Mouse (Mus musculus): ENCODE measurements around the gene 1700017D01Rik. TPM values are rescaled to one million over a fixed set of nuclear protein-coding genes. Genes with fewer than 3 reads are reported as not detected.
"Not testable (repeated sequence)": the region's sequence is repeated elsewhere in the genome, so short reads cannot be mapped to it uniquely, and the experiment has no call there.

1700017D01Rik gene
- polyA plus RNA-seq, 1 experiment from 2014 or later = not detected

DNA sequence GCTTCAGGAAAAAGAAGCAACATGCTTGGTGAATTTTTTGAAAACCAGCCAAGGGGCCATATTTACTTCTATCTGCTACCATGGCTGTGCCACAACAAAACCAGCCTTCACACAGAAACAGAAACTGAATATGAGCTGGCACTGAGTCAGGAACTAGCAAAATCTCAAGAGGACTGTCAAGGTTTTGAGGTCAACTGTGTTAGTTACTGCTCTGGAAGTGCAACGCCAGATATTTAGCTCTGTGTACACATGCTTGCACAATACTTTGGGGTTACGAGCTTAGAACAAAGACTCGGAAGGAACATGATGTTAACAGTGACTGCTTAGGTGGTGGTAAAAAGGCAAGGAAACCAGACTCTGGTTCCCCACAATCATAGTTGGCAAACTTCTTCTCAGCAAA, 22.9 kb downstream of the 1700017D01Rik start:
- DNase-seq (ENCODE audit: low spot score) (no peak), ATAC-seq (replicated peaks; ENCODE audit: low FRiP score) (no peak)
- no peaks in the 10 kb centered on the region for H3K4me1 ChIP-seq (replicated peaks; ENCODE audit: control insufficient read depth, insufficient read depth, low read length)
- no peak overlapping the region for H3K27ac ChIP-seq (ENCODE audit: low read depth, low read length)
- no peaks in the 10 kb centered on the region for H3K27me3 ChIP-seq (replicated peaks; ENCODE audit: control insufficient read depth, insufficient read depth, low read length)
- H3K4me2 ChIP-seq = no peak overlapping the region
- no peak overlapping the region for H3K9ac ChIP-seq (ENCODE audit: low read depth, low read length)
- H3K4me3 ChIP-seq (ENCODE audit: low read depth, low read length) = no peak overlapping the region
- 78% methylated on average over 3 of the region's 3 CpGs for WGBS
- no peaks in the 10 kb centered on the region for H3K9me3 ChIP-seq (ENCODE audit: control insufficient read depth, low read length)
- H3K36me3 ChIP-seq (ENCODE audit: control insufficient read depth, insufficient read depth, low read length) = no peaks in the 10 kb centered on the region

DNA sequence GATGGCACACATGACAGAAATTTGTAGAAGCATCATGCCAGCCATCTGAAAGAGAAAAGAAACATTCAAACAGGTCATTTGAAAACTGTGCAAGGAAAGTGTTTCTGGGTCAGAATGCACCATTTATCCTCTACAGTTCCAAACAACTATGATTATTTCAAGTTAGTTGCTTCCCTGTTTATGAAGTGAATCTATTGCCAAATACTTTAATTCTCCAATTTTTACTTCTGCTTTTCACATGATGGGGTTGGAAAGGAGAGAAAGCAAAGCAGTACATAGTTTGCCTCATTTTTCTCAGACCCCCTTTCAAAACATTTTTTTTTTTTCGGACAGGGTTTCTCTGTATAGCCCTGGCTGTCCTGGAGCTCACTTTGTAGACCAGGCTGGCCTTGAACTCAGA, 28.8 kb downstream of the 1700017D01Rik start:
- DNase-seq (ENCODE audit: low spot score) (no peak), ATAC-seq (replicated peaks; ENCODE audit: low FRiP score) (no peak)
- H3K27me3 ChIP-seq (replicated peaks; ENCODE audit: control insufficient read depth, insufficient read depth, low read length) = no peaks in the 10 kb centered on the region
- H3K4me3 ChIP-seq (ENCODE audit: low read depth, low read length) = no peak overlapping the region
- no peaks in the 10 kb centered on the region for H3K36me3 ChIP-seq (ENCODE audit: control insufficient read depth, insufficient read depth, low read length)
- H3K9me3 ChIP-seq (ENCODE audit: control insufficient read depth, low read length) = no peaks in the 10 kb centered on the region
- H3K27ac ChIP-seq (ENCODE audit: low read depth, low read length) = no peak overlapping the region
- H3K4me1 ChIP-seq (replicated peaks; ENCODE audit: control insufficient read depth, insufficient read depth, low read length) = no peaks in the 10 kb centered on the region
- H3K4me2 ChIP-seq = no peak overlapping the region
- 52% methylated on average over 1 of the region's 1 CpGs for WGBS
- H3K9ac ChIP-seq (ENCODE audit: low read depth, low read length) = no peak overlapping the region

DNA sequence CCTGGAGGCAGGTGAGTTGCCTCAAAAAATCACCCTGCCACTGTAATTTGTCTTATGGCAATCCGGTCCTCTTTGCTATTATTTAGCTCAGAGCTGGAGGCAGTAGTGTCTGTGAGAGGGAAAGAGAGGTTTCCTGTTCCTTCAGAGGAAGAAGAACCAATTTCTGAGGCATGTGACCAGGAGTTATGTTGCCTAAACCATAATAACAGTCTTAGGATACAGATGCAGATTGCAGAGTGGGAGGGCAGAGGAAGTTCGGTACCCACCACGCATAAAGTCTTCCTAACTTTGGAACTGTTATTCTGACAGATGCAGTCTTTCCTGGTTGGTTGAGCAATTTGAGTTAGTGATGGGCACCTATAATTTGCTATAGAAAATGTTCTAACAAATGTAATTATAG, 32.3 kb downstream of the 1700017D01Rik start:
- no peak overlapping the region for H3K4me3 ChIP-seq (ENCODE audit: low read depth, low read length)
- ATAC-seq (replicated peaks; ENCODE audit: low FRiP score) (no peak), DNase-seq (ENCODE audit: low spot score) (no peak)
- no peak overlapping the region for H3K4me2 ChIP-seq
- WGBS = 73% methylated on average over 3 of the region's 3 CpGs
- no peak overlapping the region for H3K27ac ChIP-seq (ENCODE audit: low read depth, low read length)
- no peaks in the 10 kb centered on the region for H3K9me3 ChIP-seq (ENCODE audit: control insufficient read depth, low read length)
- no peak overlapping the region for H3K9ac ChIP-seq (ENCODE audit: low read depth, low read length)
- H3K36me3 ChIP-seq (ENCODE audit: control insufficient read depth, insufficient read depth, low read length) = no peaks in the 10 kb centered on the region
- no peaks in the 10 kb centered on the region for H3K4me1 ChIP-seq (replicated peaks; ENCODE audit: control insufficient read depth, insufficient read depth, low read length)
- H3K27me3 ChIP-seq (replicated peaks; ENCODE audit: control insufficient read depth, insufficient read depth, low read length) = no peaks in the 10 kb centered on the region; the same call in 1 of the 2 replicates

DNA sequence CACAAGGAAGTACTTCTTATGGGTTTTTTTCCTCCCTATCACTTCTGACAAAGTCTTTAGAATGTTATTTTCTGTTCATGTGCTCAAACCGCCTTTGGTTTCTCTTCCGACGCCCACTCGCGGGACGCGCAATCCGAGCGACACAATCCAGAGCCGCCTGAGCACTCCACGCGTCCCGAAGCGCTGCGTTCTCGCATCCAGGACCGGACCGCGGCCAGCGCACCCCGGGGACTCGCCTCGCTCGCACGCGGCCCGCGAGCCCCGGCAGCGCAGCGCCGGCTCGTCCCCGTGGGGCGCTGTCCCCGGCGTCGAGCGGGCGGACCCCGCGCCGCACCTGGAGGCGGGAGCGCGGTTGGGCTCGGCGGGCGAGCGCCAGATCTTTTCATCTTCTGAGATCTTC, 38.5 kb downstream of the 1700017D01Rik start:
- H3K27ac ChIP-seq (ENCODE audit: low read depth, low read length); H3K36me3 ChIP-seq (ENCODE audit: control insufficient read depth, insufficient read depth, low read length); H3K27me3 ChIP-seq (replicated peaks; ENCODE audit: control insufficient read depth, insufficient read depth, low read length); ATAC-seq (replicated peaks; ENCODE audit: low FRiP score); H3K4me1 ChIP-seq (replicated peaks; ENCODE audit: control insufficient read depth, insufficient read depth, low read length); H3K9ac ChIP-seq (ENCODE audit: low read depth, low read length); H3K9me3 ChIP-seq (ENCODE audit: control insufficient read depth, low read length): not testable (repeated sequence)
- peak overlapping the region; percentile 36 for H3K4me3 ChIP-seq (ENCODE audit: low read depth, low read length)
- peak overlapping the region; percentile 53 for H3K4me2 ChIP-seq
- DNase-seq (ENCODE audit: low spot score) = peak; percentile 32
- 3% methylated on average over 50 of the region's 50 CpGs for WGBS

DNA sequence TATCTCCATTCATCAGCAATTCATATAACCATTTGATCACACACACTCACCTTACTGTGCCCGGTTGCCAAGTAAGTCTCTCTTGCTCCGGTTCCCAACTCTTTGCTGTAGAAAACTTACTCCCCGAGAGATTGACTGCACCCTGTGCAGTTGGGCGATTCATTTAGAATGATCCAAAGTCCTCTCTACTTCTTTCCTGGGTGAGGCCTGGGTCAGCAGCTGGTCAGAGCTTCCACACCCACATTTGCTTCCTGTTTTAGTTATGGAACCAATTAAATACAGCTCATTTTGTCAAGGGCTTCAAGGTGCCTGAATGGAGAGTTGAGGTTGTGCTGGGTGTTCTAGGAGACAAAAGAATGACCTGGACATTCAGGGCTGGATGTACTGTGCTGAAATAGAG, 49.7 kb downstream of the 1700017D01Rik start, which contains the start of gene Ms4a8a:
Ms4a8a (minus strand) TSS at position 169 of the 400 bp plus-strand sequence.
- no peak within 1 kb of the TSS for H3K4me3 ChIP-seq (ENCODE audit: low read depth, low read length)
- H3K9me3 ChIP-seq (ENCODE audit: control insufficient read depth, low read length) = no peaks in the 10 kb centered on the region
- H3K36me3 ChIP-seq (ENCODE audit: control insufficient read depth, insufficient read depth, low read length) = no peaks in the 10 kb centered on the region
- ATAC-seq (replicated peaks; ENCODE audit: low FRiP score) (no peak), DNase-seq (ENCODE audit: low spot score) (no peak)
- H3K9ac ChIP-seq (ENCODE audit: low read depth, low read length) = no peak within 1 kb of the TSS
- no peak within 1 kb of the TSS for H3K4me2 ChIP-seq
- H3K27ac ChIP-seq (ENCODE audit: low read depth, low read length) = no peak within 1 kb of the TSS
- no peaks in the 10 kb centered on the region for H3K27me3 ChIP-seq (replicated peaks; ENCODE audit: control insufficient read depth, insufficient read depth, low read length)
- no peaks in the 10 kb centered on the region for H3K4me1 ChIP-seq (replicated peaks; ENCODE audit: control insufficient read depth, insufficient read depth, low read length)
- 79% methylated on average over 4 of the region's 4 CpGs for WGBS

DNA sequence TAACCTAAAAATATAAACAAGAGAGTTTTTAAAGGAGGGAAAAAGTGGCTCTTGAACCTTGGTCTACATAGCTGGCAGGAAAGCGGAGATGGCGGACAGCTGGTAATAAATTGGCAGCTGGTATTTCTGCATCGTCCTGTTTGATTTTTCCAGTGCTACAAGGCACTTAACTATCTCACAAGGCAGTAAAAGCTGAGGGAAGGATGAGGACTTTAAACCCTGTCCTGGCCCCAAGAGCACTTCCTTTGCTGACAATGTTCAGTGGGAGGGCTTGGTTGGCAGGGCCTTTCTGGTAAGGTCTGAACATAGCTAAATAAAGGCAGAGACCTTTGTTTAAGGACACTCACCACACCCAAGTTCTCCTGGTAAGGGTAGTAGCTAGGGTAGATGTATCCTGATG, 60.3 kb downstream of the 1700017D01Rik start:
- Histone ChIP-seq H3K27ac (ENCODE audit: low read depth, low read length) (no peak overlapping the region), H3K4me1 (replicated peaks; ENCODE audit: control insufficient read depth, insufficient read depth, low read length) (no peaks in the 10 kb centered on the region), H3K4me2 (no peak overlapping the region), H3K9me3 (ENCODE audit: control insufficient read depth, low read length) (no peaks in the 10 kb centered on the region), H3K4me3 (ENCODE audit: low read depth, low read length) (no peak overlapping the region), H3K36me3 (ENCODE audit: control insufficient read depth, insufficient read depth, low read length) (no peaks in the 10 kb centered on the region), H3K27me3 (replicated peaks; ENCODE audit: control insufficient read depth, insufficient read depth, low read length) (no peaks in the 10 kb centered on the region), H3K9ac (ENCODE audit: low read depth, low read length) (no peak overlapping the region)
- WGBS = 76% methylated on average over 3 of the region's 3 CpGs
- ATAC-seq (replicated peaks; ENCODE audit: low FRiP score) (no peak), DNase-seq (ENCODE audit: low spot score) (no peak)

DNA sequence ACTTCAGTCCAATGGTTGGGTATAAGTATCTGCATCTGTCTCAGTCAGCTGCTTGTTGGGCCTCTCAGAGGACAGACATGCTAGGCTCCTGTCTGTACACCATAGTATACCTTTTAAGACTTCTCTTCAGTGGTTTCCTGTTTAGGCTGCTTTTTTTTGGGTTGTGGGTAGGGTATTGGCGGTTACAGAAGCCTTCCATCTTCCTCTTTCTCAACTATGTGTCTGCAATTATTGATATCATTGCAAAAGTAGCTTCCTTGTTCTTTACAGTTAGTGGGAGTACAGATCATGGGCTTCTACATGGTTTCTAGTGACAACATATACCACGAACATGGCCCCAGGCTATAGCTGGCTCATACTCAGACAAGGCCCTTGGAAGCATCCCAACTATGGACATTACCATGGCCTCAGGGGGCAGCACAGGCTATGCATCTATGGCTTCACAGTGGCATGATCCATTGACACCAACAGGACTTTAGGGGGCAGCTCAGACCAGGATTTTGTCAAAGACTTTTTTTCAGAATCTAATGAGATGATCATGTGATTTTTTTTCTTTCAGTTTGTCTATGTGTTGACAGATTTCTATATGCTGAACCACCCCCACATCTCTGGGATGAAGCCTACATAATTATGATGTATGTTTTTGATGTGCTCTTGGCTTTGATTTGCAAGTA, 65.3 kb downstream of the 1700017D01Rik start:
- no peaks in the 10 kb centered on the region for H3K36me3 ChIP-seq (ENCODE audit: control insufficient read depth, insufficient read depth, low read length)
- no peaks in the 10 kb centered on the region for H3K27me3 ChIP-seq (replicated peaks; ENCODE audit: control insufficient read depth, insufficient read depth, low read length)
- no peak overlapping the region for H3K4me2 ChIP-seq
- H3K27ac ChIP-seq (ENCODE audit: low read depth, low read length) = no peak overlapping the region
- 54% methylated on average over 2 of the region's 2 CpGs for WGBS
- no peak overlapping the region for H3K9ac ChIP-seq (ENCODE audit: low read depth, low read length)
- H3K4me3 ChIP-seq (ENCODE audit: low read depth, low read length) = no peak overlapping the region
- H3K9me3 ChIP-seq (ENCODE audit: control insufficient read depth, low read length) = no peaks in the 10 kb centered on the region
- DNase-seq (ENCODE audit: low spot score) (no peak), ATAC-seq (replicated peaks; ENCODE audit: low FRiP score) (no peak)
- no peaks in the 10 kb centered on the region for H3K4me1 ChIP-seq (replicated peaks; ENCODE audit: control insufficient read depth, insufficient read depth, low read length)

DNA sequence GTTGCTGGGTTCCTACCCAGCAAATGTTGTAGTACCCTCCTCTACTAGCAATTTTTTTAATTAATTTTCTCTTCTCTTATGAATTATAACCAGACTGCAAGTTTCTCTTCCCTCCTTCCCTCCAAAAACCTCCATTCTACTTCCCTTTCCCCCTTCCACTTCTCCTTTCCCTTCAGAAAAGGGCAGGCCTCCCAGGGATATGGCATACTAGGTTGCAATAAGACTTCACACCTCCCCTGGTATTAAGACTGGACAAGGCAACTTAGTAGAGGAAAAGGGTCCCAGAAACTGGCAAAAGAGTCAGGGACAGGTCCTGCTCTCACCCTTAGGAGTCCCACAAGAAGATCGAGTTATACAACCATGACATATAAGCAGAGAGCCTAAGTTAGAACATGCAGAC, 69.8 kb downstream of the 1700017D01Rik start:
- Histone ChIP-seq H3K36me3 (ENCODE audit: control insufficient read depth, insufficient read depth, low read length) (no peaks in the 10 kb centered on the region), H3K4me3 (ENCODE audit: low read depth, low read length) (no peak overlapping the region), H3K4me1 (replicated peaks; ENCODE audit: control insufficient read depth, insufficient read depth, low read length) (no peaks in the 10 kb centered on the region), H3K4me2 (no peak overlapping the region), H3K9ac (ENCODE audit: low read depth, low read length) (no peak overlapping the region), H3K9me3 (ENCODE audit: control insufficient read depth, low read length) (no peaks in the 10 kb centered on the region), H3K27me3 (replicated peaks; ENCODE audit: control insufficient read depth, insufficient read depth, low read length) (no peaks in the 10 kb centered on the region), H3K27ac (ENCODE audit: low read depth, low read length) (no peak overlapping the region)
- DNase-seq (ENCODE audit: low spot score) (no peak), ATAC-seq (replicated peaks; ENCODE audit: low FRiP score) (no peak)
- WGBS = 89% methylated on average over 1 of the region's 1 CpGs

DNA sequence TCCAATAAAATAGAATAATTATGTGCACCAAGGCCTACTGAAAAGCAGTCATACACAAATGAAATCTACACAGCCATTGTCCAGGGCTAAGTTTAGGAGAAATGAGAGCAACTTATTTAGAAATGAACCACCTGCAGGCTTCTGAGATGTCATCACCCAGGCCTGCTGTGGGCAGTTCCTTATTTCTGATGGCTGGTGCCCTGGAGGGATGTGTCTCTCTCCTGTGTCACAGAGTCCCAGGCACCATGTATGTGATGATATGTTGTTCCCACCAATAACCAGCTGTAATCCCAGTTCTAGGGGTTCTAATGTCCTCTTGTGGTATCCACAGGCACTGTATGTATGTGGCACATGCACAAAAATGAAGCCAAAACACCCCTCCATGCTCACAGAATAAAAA, 70.7 kb downstream of the 1700017D01Rik start:
- Histone ChIP-seq H3K9ac (ENCODE audit: low read depth, low read length) (no peak overlapping the region), H3K9me3 (ENCODE audit: control insufficient read depth, low read length) (no peaks in the 10 kb centered on the region), H3K4me2 (no peak overlapping the region), H3K27me3 (replicated peaks; ENCODE audit: control insufficient read depth, insufficient read depth, low read length) (no peaks in the 10 kb centered on the region), H3K4me3 (ENCODE audit: low read depth, low read length) (no peak overlapping the region), H3K4me1 (replicated peaks; ENCODE audit: control insufficient read depth, insufficient read depth, low read length) (no peaks in the 10 kb centered on the region), H3K36me3 (ENCODE audit: control insufficient read depth, insufficient read depth, low read length) (no peaks in the 10 kb centered on the region), H3K27ac (ENCODE audit: low read depth, low read length) (no peak overlapping the region)
- no peak for DNase-seq (ENCODE audit: low spot score)
- ATAC-seq (replicated peaks; ENCODE audit: low FRiP score) = no peak

Data from liver, embryonic 11.5 days (tissue).